Mouse (Mus musculus): Measurements from ENCODE around the gene Gabrr3.

Gene Gabrr3

GRCm38 (mm10) chr16:59471637-59472278 is 64.6 kb downstream of the Gabrr3 start, which contains the start of gene Riox2:
Gene Riox2, plus strand, starts transcription at chr16:59471775.
- DNase-seq (ENCODE audit: low spot score), result peak; percentile 83

- DNase-seq (ENCODE audit: low spot score), result no peak
These were observed 65.4 kb downstream of the Gabrr3 start for GRCm38 (mm10) chr16:59472546-59472945.

GRCm38 (mm10) chr16:59474788-59475187 is 67.7 kb downstream of the Gabrr3 start:
- peak; percentile 58 for DNase-seq (ENCODE audit: low spot score)

DNA sequence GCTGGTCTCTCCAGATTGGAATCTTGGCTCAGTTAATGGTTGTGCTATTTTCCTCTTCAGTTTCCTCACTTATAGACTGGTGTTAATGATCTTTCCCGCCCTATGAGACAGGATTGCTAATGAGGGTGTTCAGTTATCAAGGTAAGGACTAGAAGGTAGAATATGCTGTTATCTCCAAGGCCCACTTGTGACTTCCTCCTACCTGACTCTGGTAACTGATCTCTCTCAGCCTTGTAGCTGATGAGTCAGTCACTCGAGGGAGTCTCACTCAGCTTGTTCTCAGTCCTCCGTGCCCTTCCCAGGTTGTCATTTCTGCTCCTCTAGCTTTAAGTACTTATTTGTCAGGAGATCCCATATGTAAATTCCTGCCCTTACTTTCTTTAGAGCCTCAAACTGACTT is 70.8 kb downstream of the Gabrr3 start:
- no peak for DNase-seq (ENCODE audit: low spot score)

- DNase-seq (ENCODE audit: low spot score), result no peak
These were observed 80.1 kb downstream of the Gabrr3 start for GRCm38 (mm10) chr16:59487239-59487638.

DNA sequence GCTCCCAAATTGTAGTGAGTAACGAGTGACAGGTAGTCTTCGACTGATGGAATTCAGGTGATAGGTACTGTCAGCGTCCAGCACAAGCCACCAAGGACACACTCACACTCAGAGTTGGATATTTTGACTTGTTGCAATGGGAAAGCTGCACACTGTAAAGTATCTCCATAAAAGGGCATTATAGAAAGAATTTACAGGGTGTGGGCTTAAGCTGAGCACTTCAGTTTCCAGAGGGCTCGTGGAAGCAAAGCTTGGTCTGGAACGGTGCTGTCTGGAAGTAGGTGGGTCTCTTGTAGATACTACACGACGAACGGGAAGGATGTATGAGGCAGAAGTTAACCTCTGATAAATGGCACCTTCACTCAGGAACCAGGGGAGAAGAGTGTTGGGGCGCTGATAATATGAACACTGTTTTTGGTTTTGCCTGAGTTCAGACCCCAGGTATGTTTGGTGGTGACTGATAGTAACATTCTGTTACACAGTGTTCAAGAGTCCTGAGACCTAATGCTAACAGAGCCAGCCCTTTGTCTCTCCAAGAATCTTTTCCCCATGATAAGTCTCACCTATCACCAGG is 80.9 kb downstream of the Gabrr3 start:
- DNase-seq (ENCODE audit: low spot score), result no peak

GRCm38 (mm10) chr16:59493199-59493598 is 86.1 kb downstream of the Gabrr3 start:
- DNase-seq (ENCODE audit: low spot score), result no peak

- DNase-seq (ENCODE audit: low spot score), result no peak
These were observed 90.8 kb downstream of the Gabrr3 start for GRCm38 (mm10) chr16:59497947-59498346.

DNA sequence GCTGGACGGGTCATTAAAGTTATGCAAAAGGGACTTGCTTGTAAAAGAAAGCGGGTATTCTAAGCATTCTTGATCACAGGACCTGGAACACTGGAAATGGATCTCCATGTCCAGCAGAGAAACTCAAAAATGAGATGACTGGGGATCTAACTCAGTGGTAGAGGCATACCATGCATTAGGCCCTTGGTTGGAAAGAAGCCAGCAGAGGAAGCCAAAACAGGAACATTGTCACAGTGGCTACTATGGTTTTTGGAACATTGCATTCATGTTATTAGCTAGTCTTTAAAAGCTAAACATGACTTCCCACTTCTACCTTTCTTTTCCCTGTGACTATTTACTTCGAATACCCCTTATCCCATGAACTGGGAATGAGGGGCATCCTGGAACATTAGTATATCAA is 92.0 kb downstream of the Gabrr3 start:
- no peak for DNase-seq (ENCODE audit: low spot score)

DNA sequence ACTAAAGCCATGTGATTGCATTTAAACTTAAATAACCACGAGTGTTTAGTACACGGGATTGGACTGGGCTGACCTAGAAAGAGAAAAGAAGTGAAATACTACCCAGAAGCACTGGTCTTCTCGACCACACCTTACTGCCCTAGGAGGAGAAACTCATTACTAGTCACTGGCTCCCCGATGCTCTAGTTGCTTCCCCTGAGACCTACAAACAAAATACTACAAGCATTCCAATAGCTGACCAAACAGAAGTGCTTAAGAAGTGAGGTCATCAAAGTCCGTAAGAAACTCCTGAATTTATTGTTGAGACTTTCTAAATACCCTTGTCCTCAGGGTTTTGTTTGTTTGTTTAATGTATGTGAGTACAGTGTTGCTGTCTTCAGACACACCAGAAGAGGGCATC is 102.7 kb downstream of the Gabrr3 start:
- DNase-seq (ENCODE audit: low spot score), result no peak

Measured in MN1 (cell line).